In genomic region chr4:129754742-129755141, GRCm38 (mm10) we compare ENCODE assay signal across 13 mouse cellular contexts. TPM values are rescaled to one million over a fixed set of nuclear protein-coding genes. Genes with fewer than 3 reads are reported as not detected.
DNase-seq lines count a peak whose midpoint lies in the region; ATAC-seq and TF ChIP-seq lines count a peak whose summit lies in the region.
"Had no signal": no experiment of that assay in that cellular context is flagged by ENCODE, and none has a peak within 500 bp of the region (broad histone marks: within the 10 kb centered on the region; RNA-seq: fewer than 3 reads in every experiment).

No protein-coding gene starts in this region.

- H3K27ac ChIP-seq in hindbrain, embryonic 11.5 days (ENCODE audit: low read depth, low read length): 0 out of 2 replicates have a peak overlapping the region, but pooled peaks have one; percentile 6
- no peak overlapping the region for H3K27ac ChIP-seq in hindbrain, postnatal 0 days
- H3K27ac ChIP-seq: heart, adult 2 months; hindbrain, embryonic 13.5 days; limb, embryonic 12.5 days; macrophage had no signal

- no peaks in the 10 kb centered on the region for H3K9me3 ChIP-seq in hindbrain, embryonic 11.5 days (ENCODE audit: control insufficient read depth, low read length)
- H3K9me3 ChIP-seq in hindbrain, postnatal 0 days (ENCODE audit: low read length): no peaks in the 10 kb centered on the region
- H3K9me3 ChIP-seq: hindbrain, embryonic 13.5 days; limb, embryonic 12.5 days had no signal

- 69% methylated on average over 3 of the region's 3 CpGs for WGBS in hindbrain, embryonic 11.5 days
- WGBS in hindbrain, postnatal 0 days: 65% methylated on average over 3 of the region's 3 CpGs

- H3K4me2 ChIP-seq in hindbrain, embryonic 11.5 days (replicated peaks; ENCODE audit: low read depth, low read length): no peak overlapping the region
- H3K4me2 ChIP-seq in hindbrain, postnatal 0 days (ENCODE audit: low read depth, low read length): no peak overlapping the region
- H3K4me2 ChIP-seq: hindbrain, embryonic 13.5 days; limb, embryonic 12.5 days had no signal

- no peak overlapping the region for H3K4me3 ChIP-seq in hindbrain, embryonic 11.5 days (ENCODE audit: low read depth, low read length)
- H3K4me3 ChIP-seq in hindbrain, postnatal 0 days (ENCODE audit: low read length): no peak overlapping the region
- H3K4me3 ChIP-seq: heart, adult 2 months; hindbrain, embryonic 13.5 days; limb, embryonic 12.5 days had no signal

- ATAC-seq in hindbrain, embryonic 11.5 days (ENCODE audit: low FRiP score): no peak
- ATAC-seq in hindbrain, postnatal 0 days: no peak
- ATAC-seq in common myeloid progenitor, adult 5-6 weeks (replicated peaks; ENCODE audit: low read depth, poor library complexity, severe bottlenecking): peak; percentile 63

- no peaks in the 10 kb centered on the region for H3K36me3 ChIP-seq in hindbrain, embryonic 11.5 days (ENCODE audit: control insufficient read depth, insufficient read depth, low read length)
- H3K36me3 ChIP-seq in hindbrain, postnatal 0 days (ENCODE audit: insufficient read depth, low read length): no peaks in the 10 kb centered on the region
- H3K36me3 ChIP-seq: hindbrain, embryonic 13.5 days; limb, embryonic 12.5 days had no signal

- H3K9ac ChIP-seq in hindbrain, embryonic 11.5 days (ENCODE audit: low read depth, low read length): no peak overlapping the region
- no peak overlapping the region for H3K9ac ChIP-seq in hindbrain, postnatal 0 days (replicated peaks; ENCODE audit: low read length)
- H3K9ac ChIP-seq: hindbrain, embryonic 13.5 days; limb, embryonic 12.5 days had no signal

- no peaks in the 10 kb centered on the region for H3K4me1 ChIP-seq in hindbrain, embryonic 11.5 days (replicated peaks; ENCODE audit: control insufficient read depth, insufficient read depth, low read length)
- H3K4me1 ChIP-seq in hindbrain, postnatal 0 days (ENCODE audit: insufficient read depth, low read length): no peaks in the 10 kb centered on the region
- H3K4me1 ChIP-seq: hindbrain, embryonic 13.5 days had no signal

- no peak for TF ChIP-seq CTCF in hindbrain, postnatal 0 days (IDR thresholded peaks at IDR 0.05; ENCODE audit: low read depth)

- H3K27me3 ChIP-seq in hindbrain, embryonic 11.5 days (ENCODE audit: control insufficient read depth, insufficient read depth, low read length): no peaks in the 10 kb centered on the region
- H3K27me3 ChIP-seq in hindbrain, postnatal 0 days (ENCODE audit: insufficient read depth, low read length): no peaks in the 10 kb centered on the region
- H3K27me3 ChIP-seq: hindbrain, embryonic 13.5 days had no signal

- intact Hi-C loops in heart, postnatal 36 days (cut with DNase I): no loop called here

- DNase-seq in hindbrain, embryonic 11.5 days (ENCODE audit: low spot score): no peak
- DNase-seq in hindbrain, postnatal 0 days (ENCODE audit: low spot score): no peak
- DNase-seq in B cell, adult 2 months: peak; percentile 65 to 69
- peak; percentile 20 to 58 for DNase-seq in spleen, postnatal 10 days (ENCODE audit: low spot score in 2 of 2)
- no peak for DNase-seq in urinary bladder, postnatal 10 days (ENCODE audit: low spot score)
- DNase-seq in heart, postnatal 36 days: no peak
- no peak for DNase-seq in MN1 (ENCODE audit: low spot score)
- DNase-seq: cerebellum, postnatal 10 days had no signal

RNA-seq across cellular contexts. Expression of gene Khdrbs1, which starts 12.6 kb away (rescaled TPM):
- 158 and 183 TPM in 2 replicates for polyA plus RNA-seq in hindbrain, embryonic 11.5 days (2014; fragmentation: Nextera tagmentation; extraction: Ambion mirVana)
- total RNA-seq in hindbrain, postnatal 0 days (2014; rRNA removed): 75.1 and 86.2 TPM in 2 replicates
- 85.7 and 86.5 TPM in 2 replicates for polyA plus RNA-seq in hindbrain, postnatal 0 days (2015; fragmentation: Nextera tagmentation; extraction: Ambion mirVana)
- 102 and 120 TPM in 2 replicates for total RNA-seq in common myeloid progenitor, adult 5-6 weeks (2017)
- 10 to 100 TPM; 35.4 to 44.2 TPM for total RNA-seq in heart, postnatal 36 days (2021)

RNA-seq across cellular contexts. Expression of gene Ptp4a2, which starts 56.3 kb away (rescaled TPM):
- polyA plus RNA-seq in hindbrain, embryonic 11.5 days (2014; fragmentation: Nextera tagmentation; extraction: Ambion mirVana): 307 and 318 TPM in 2 replicates
- total RNA-seq in hindbrain, postnatal 0 days (2014; rRNA removed): 83.5 and 91.7 TPM in 2 replicates
- 243 and 254 TPM in 2 replicates for polyA plus RNA-seq in hindbrain, postnatal 0 days (2015; fragmentation: Nextera tagmentation; extraction: Ambion mirVana)
- 364 and 441 TPM in 2 replicates for total RNA-seq in common myeloid progenitor, adult 5-6 weeks (2017)
- total RNA-seq in heart, postnatal 36 days (2021): 100 to 1,000 TPM; 203 to 210 TPM

RNA-seq across cellular contexts. Expression of gene Tmem39b, which starts 58.1 kb away (rescaled TPM):
- polyA plus RNA-seq in hindbrain, embryonic 11.5 days (2014; fragmentation: Nextera tagmentation; extraction: Ambion mirVana): 27.7 and 30.9 TPM in 2 replicates
- total RNA-seq in hindbrain, postnatal 0 days (2014; rRNA removed): 23.8 and 25.2 TPM in 2 replicates
- polyA plus RNA-seq in hindbrain, postnatal 0 days (2015; fragmentation: Nextera tagmentation; extraction: Ambion mirVana): 10.5 and 12.1 TPM in 2 replicates
- 7.9 and 9.6 TPM in 2 replicates for total RNA-seq in common myeloid progenitor, adult 5-6 weeks (2017)
- total RNA-seq in heart, postnatal 36 days (2021): 1 to 10 TPM; 4.1 to 4.7 TPM

Comparison
In these comparisons a context has a peak if more than half of its experiments do, and no peak if none do; other contexts are left out.
1. DNase-seq: peak in B cell, adult 2 months (2 of 2) and spleen, postnatal 10 days (2 of 2); none in hindbrain, embryonic 11.5 days (single experiment), hindbrain, postnatal 0 days (single experiment), urinary bladder, postnatal 10 days (single experiment), heart, postnatal 36 days (0 of 2) and MN1 (single experiment).